Mouse (Mus musculus) lung, adult 2 months (tissue): ENCODE measurements around the gene Adgrl3. TPM values are rescaled to one million over a fixed set of nuclear protein-coding genes. Genes with fewer than 3 reads are reported as not detected.

Source experiments
- DNase-seq: peaks from one replicate; pipeline ENCODE4 v3.0.0; 2022
- H3K4me1 ChIP-seq: fragments of 200-500 bp; 2 replicates; pipeline ENCODE4 v1.6.1; 2011; ENCODE audit warnings: low read length; ENCODE audit not compliant: control insufficient read depth, insufficient read depth
- H3K4me3 ChIP-seq: fragments of 200-500 bp; replicated peaks from 2 replicates; pipeline ENCODE3; 2011; ENCODE audit warnings: low read depth, mild to moderate bottlenecking, control low read depth, low read length; ENCODE audit errors: extremely low read depth
- CTCF ChIP-seq: fragments of 200-500 bp; IDR thresholded peaks from 2 replicates; pipeline ENCODE4 v1.5.1; 2011; ENCODE audit warnings: mild to moderate bottlenecking, low read length, control low read depth; ENCODE audit not compliant: insufficient read depth
- POLR2A ChIP-seq: fragments of 200-500 bp; IDR thresholded peaks from 2 replicates; pipeline ENCODE4 v1.6.1; 2011; ENCODE audit warnings: low read depth, mild to moderate bottlenecking, control low read depth, low read length, borderline replicate concordance; ENCODE audit errors: extremely low read depth
- WGBS: fragments of 180-500 bp; shearing (Covaris S2); methylation state at CpG from one replicate; pipeline ENCODE4 v1.1.7; 2018; 5-methylcytosine and 5-hydroxymethylcytosine counted together
- polyA plus RNA-seq: library from polyadenylated mRNA; depleted of rRNA; stranded (reverse); fragments of >200 nt; gene quantifications from 2 replicates; pipeline ENCODE4 v1.2.3, GENCODE M21; 2012

Gene Adgrl3
- polyA plus RNA-seq, 1 experiment, result 22.5 TPM

GRCm38 (mm10) chr5:81028875-81029274, 8.9 kb downstream of the Adgrl3 start:
- no peak for DNase-seq
- WGBS, result 25% methylated on average over 2 of the region's 2 CpGs
- TF ChIP-seq CTCF, result no peak
- no peak for TF ChIP-seq POLR2A
- H3K4me1 ChIP-seq, result peaks cover 2% of the 10 kb centered on the region
- no peak overlapping the region for H3K4me3 ChIP-seq

GRCm38 (mm10) chr5:81037091-81037490, 17.2 kb downstream of the Adgrl3 start:
- DNase-seq, result no peak
- TF ChIP-seq POLR2A, result no peak
- TF ChIP-seq CTCF, result no peak
- peaks cover 2% of the 10 kb centered on the region; the same call in 1 of the 2 replicates for H3K4me1 ChIP-seq
- H3K4me3 ChIP-seq, result no peak overlapping the region

- DNase-seq, result no peak
- Histone ChIP-seq H3K4me1 (no peaks in the 10 kb centered on the region; the same call in 1 of the 2 replicates), H3K4me3 (no peak overlapping the region)
- TF ChIP-seq POLR2A, result no peak
- no peak for TF ChIP-seq CTCF
Measured at GRCm38 (mm10) chr5:81043875-81044274, 23.9 kb downstream of the Adgrl3 start.

- no peaks in the 10 kb centered on the region; the same call in 1 of the 2 replicates for H3K4me1 ChIP-seq
- 70% methylated on average over 4 of the region's 4 CpGs for WGBS
- TF ChIP-seq POLR2A (no peak), CTCF (no peak)
- H3K4me3 ChIP-seq, result no peak overlapping the region
- DNase-seq, result no peak
Measured at GRCm38 (mm10) chr5:81046128-81046527, 26.2 kb downstream of the Adgrl3 start.

GRCm38 (mm10) chr5:81054628-81055027, 34.7 kb downstream of the Adgrl3 start:
- Histone ChIP-seq H3K4me3 (no peak overlapping the region), H3K4me1 (no peaks in the 10 kb centered on the region; the same call in 1 of the 2 replicates)
- 68% methylated on average over 4 of the region's 4 CpGs for WGBS
- TF ChIP-seq CTCF, result no peak
- TF ChIP-seq POLR2A, result no peak
- no peak for DNase-seq

- no peak for DNase-seq
- no peak overlapping the region for H3K4me3 ChIP-seq
- WGBS, result 71% methylated on average over 2 of the region's 2 CpGs
- TF ChIP-seq CTCF (no peak), POLR2A (no peak)
- H3K4me1 ChIP-seq, result no peaks in the 10 kb centered on the region; the same call in 1 of the 2 replicates
Measured at GRCm38 (mm10) chr5:81055253-81055652, 35.3 kb downstream of the Adgrl3 start.

- Histone ChIP-seq H3K4me1 (no peaks in the 10 kb centered on the region; the same call in 1 of the 2 replicates), H3K4me3 (no peak overlapping the region)
- TF ChIP-seq POLR2A (no peak), CTCF (no peak)
- no peak for DNase-seq
- WGBS, result 54% methylated on average over 2 of the region's 2 CpGs
Measured at GRCm38 (mm10) chr5:81058122-81058521, 38.2 kb downstream of the Adgrl3 start.

- TF ChIP-seq CTCF (no peak), POLR2A (no peak)
- DNase-seq, result no peak
- Histone ChIP-seq H3K4me1 (no peaks in the 10 kb centered on the region), H3K4me3 (no peak overlapping the region)
- 74% methylated on average over 2 of the region's 2 CpGs for WGBS
Measured at GRCm38 (mm10) chr5:81060950-81061349, 41.0 kb downstream of the Adgrl3 start.

- no peak for DNase-seq
- TF ChIP-seq CTCF (no peak), POLR2A (no peak)
- no peaks in the 10 kb centered on the region for H3K4me1 ChIP-seq
- H3K4me3 ChIP-seq, result no peak overlapping the region
Measured at GRCm38 (mm10) chr5:81061386-81061785, 41.4 kb downstream of the Adgrl3 start.

- DNase-seq, result no peak
- 98% methylated on average over 2 of the region's 2 CpGs for WGBS
- TF ChIP-seq POLR2A, result no peak
- no peak for TF ChIP-seq CTCF
Measured at GRCm38 (mm10) chr5:81064026-81064425, 44.1 kb downstream of the Adgrl3 start.

More at GRCm38 (mm10) chr5:81064026-81064425, 44.1 kb downstream of the Adgrl3 start:
- Histone ChIP-seq H3K4me1 (peaks cover 7% of the 10 kb centered on the region), H3K4me3 (no peak overlapping the region)
